Mouse (Mus musculus): ENCODE results near the gene Pias3. TPM values are rescaled to one million over a fixed set of nuclear protein-coding genes. Genes with fewer than 3 reads are reported as not detected.
A peak's percentile ranks its signal among the peaks of the same experiment; 100 is the strongest.
"Not testable (repeated sequence)": the region's sequence is repeated elsewhere in the genome, so short reads cannot be mapped to it uniquely, and the experiment has no call there.

Gene Pias3
- polyA plus RNA-seq, 1 experiment from 2014 or later = 47.0 TPM

- no peak overlapping the region for H3K4me2 ChIP-seq (replicated peaks)
Measured at GRCm38 (mm10) chr3:96673514-96673913, 22.7 kb upstream of the Pias3 start.

DNA sequence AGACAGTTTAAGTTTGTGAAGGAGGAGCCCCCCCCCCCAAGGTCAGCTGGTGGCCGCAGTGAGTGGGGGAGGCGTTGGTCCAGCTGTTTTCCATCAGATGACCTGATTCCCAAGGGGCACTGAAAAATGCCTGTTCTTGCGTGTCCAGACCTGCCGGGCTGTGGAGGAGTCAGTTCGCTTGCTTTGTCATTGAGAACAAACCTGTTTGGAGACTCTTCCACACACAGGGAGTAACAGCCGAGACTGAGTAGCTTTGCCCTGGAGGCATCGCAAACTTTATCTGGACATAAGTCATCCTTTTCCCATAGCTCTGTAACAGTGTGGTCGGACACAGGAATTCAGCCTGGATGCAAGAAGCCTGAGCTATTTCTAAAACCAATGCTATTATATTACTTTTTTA, 21.7 kb upstream of the Pias3 start:
- H3K9me3 ChIP-seq = no peaks in the 10 kb centered on the region

More at GRCm38 (mm10) chr3:96673514-96673913, 22.7 kb upstream of the Pias3 start:
- ATAC-seq (ENCODE audit: low FRiP score, low read depth) = no peak
- H3K4me1 ChIP-seq = peaks cover 11% of the 10 kb centered on the region; the same call in 1 of the 2 replicates
- H3K27me3 ChIP-seq = peaks cover 17% of the 10 kb centered on the region
- no peaks in the 10 kb centered on the region for H3K9me3 ChIP-seq
- WGBS = 70% methylated on average over 4 of the region's 4 CpGs
- no peaks in the 10 kb centered on the region for H3K36me3 ChIP-seq
- no peak overlapping the region for H3K27ac ChIP-seq (replicated peaks)
- H3K4me3 ChIP-seq = no peak overlapping the region
- H3K9ac ChIP-seq (replicated peaks) = no peak overlapping the region

DNA sequence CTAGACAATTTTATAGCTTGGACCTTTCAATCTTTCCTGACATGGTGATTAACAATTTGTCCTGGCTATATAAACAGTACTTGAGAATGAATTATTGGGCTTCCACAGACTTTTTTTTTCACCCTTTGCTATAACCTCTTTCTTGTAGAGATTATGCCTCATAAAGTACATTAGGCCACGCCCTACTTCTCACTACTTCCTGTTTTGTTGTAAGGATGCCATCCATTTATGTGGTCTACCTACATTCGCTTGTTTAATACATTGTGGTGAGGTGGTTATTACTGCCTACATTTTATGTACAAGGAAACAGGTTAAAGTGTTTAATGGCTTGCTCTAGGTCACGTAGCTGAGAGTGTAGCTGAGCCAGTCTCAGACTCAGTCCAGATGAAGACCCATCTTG, 21.0 kb upstream of the Pias3 start:
- H3K27ac ChIP-seq (replicated peaks) = no peak overlapping the region
- no peaks in the 10 kb centered on the region for H3K9me3 ChIP-seq
- no peak overlapping the region for H3K4me3 ChIP-seq
- H3K9ac ChIP-seq (replicated peaks) = no peak overlapping the region
- WGBS = 87% methylated on average over 3 of the region's 3 CpGs
- no peak for ATAC-seq (ENCODE audit: low FRiP score, low read depth)
- H3K36me3 ChIP-seq = no peaks in the 10 kb centered on the region
- peaks cover 10% of the 10 kb centered on the region; the same call in 1 of the 2 replicates for H3K4me1 ChIP-seq
- peaks cover 31% of the 10 kb centered on the region for H3K27me3 ChIP-seq
- H3K4me2 ChIP-seq (replicated peaks) = no peak overlapping the region

More for the DNA sequence above, 21.7 kb upstream of the Pias3 start:
- Histone ChIP-seq H3K4me2 (replicated peaks) (no peak overlapping the region), H3K4me3 (no peak overlapping the region), H3K27ac (replicated peaks) (no peak overlapping the region), H3K36me3 (no peaks in the 10 kb centered on the region), H3K27me3 (peaks cover 24% of the 10 kb centered on the region), H3K4me1 (peaks cover 11% of the 10 kb centered on the region; the same call in 1 of the 2 replicates), H3K9ac (replicated peaks) (no peak overlapping the region)
- no peak for ATAC-seq (ENCODE audit: low FRiP score, low read depth)
- WGBS = 59% methylated on average over 8 of the region's 8 CpGs

DNA sequence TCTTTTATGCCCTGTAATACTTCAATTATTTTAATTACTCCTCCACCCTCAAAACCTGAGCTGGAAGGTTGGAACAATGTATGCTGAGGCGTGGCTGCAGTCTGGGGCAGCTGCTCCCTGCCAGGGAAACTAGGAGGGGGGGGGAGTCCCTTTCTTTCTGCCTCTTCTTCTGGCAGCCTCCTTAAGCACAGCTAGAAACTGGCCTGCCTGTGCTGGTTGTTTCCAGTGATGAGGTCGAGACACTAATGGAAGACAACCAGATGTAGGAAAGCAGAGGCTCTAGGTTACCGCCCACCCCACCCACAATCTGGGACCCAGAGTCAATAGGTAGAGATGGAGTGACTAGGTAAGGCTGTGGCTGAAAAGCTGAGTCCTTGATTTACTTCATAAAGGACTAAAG, 20.5 kb upstream of the Pias3 start:
- whole genome bisulfite sequencing = 31% methylated on average over 3 of the region's 3 CpGs
- Histone ChIP-seq H3K36me3 (no peaks in the 10 kb centered on the region), H3K4me3 (no peak overlapping the region)

DNA sequence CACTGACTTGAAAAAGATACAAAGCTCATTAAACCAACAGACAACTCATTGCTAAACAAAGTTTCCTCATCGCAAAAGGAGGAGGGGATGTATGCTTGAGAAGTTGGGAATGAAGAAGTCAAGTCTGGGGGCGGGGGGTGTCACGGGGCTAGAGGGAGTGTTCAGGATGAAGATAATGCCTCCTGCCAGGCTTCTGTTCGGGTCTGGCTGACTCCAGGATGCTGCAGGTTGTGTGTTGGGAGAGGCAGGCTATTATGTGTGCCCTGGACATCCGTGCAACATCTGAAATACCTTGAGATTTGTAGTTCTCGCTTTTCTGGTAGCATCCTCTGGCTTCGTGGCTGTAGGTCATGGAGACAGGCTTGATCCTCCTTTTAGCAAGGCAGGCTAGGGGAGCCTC, 17.7 kb upstream of the Pias3 start:
- no peak overlapping the region for H3K9ac ChIP-seq (replicated peaks)
- ATAC-seq (ENCODE audit: low FRiP score, low read depth) = no peak
- H3K4me1 ChIP-seq = peaks cover 6% of the 10 kb centered on the region; the same call in 1 of the 2 replicates
- no peak overlapping the region for H3K4me2 ChIP-seq (replicated peaks)
- no peak overlapping the region for H3K27ac ChIP-seq (replicated peaks)
- H3K9me3 ChIP-seq = no peaks in the 10 kb centered on the region
- 70% methylated on average over 7 of the region's 7 CpGs for WGBS
- peaks cover 39% of the 10 kb centered on the region for H3K27me3 ChIP-seq
- H3K36me3 ChIP-seq = no peaks in the 10 kb centered on the region
- no peak overlapping the region for H3K4me3 ChIP-seq

More for the DNA sequence above, 20.5 kb upstream of the Pias3 start:
- no peaks in the 10 kb centered on the region for H3K9me3 ChIP-seq
- peaks cover 31% of the 10 kb centered on the region for H3K27me3 ChIP-seq
- no peak for ATAC-seq (ENCODE audit: low FRiP score, low read depth)
- no peak overlapping the region for H3K9ac ChIP-seq (replicated peaks)
- H3K4me2 ChIP-seq (replicated peaks) = no peak overlapping the region
- H3K27ac ChIP-seq (replicated peaks) = no peak overlapping the region
- H3K4me1 ChIP-seq = peaks cover 6% of the 10 kb centered on the region; the same call in 1 of the 2 replicates

DNA sequence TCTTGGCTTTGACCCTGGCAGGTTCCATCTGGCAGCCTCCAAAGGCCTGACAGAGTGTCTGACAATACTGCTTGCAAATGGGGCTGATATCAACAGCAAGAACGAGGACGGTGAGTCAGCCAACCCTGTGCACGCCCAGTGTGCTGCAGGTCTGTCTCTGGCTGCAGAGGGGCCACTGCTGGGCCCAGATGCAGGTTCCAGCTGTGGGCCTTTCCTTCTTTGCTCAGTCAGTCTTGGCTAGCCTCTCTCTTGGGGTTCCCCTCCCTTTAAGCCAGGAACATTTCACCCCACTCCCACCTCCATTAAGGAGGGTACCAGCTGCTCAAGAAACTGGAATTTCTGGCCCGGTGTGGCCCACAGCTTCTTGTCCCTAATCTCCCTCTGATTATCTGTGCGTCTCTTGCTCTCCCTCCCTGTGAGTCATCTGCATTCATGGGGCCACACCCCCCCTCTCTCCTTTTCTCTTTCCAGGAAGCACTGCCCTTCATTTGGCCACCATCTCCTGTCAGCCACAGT, 17.0 kb upstream of the Pias3 start:
- no peak overlapping the region for H3K4me2 ChIP-seq (replicated peaks)
- 14% methylated on average over 5 of the region's 5 CpGs for WGBS
- H3K36me3 ChIP-seq = no peaks in the 10 kb centered on the region
- peaks cover 46% of the 10 kb centered on the region for H3K27me3 ChIP-seq
- H3K27ac ChIP-seq (replicated peaks) = no peak overlapping the region
- H3K9me3 ChIP-seq = no peaks in the 10 kb centered on the region
- no peak for ATAC-seq (ENCODE audit: low FRiP score, low read depth)
- peaks cover 6% of the 10 kb centered on the region; the same call in 1 of the 2 replicates for H3K4me1 ChIP-seq
- no peak overlapping the region for H3K9ac ChIP-seq (replicated peaks)
- no peak overlapping the region for H3K4me3 ChIP-seq

- peaks cover 58% of the 10 kb centered on the region for H3K27me3 ChIP-seq
Measured at GRCm38 (mm10) chr3:96680269-96680956, 15.8 kb upstream of the Pias3 start.

GRCm38 (mm10) chr3:96683496-96683895, 12.7 kb upstream of the Pias3 start:
- H3K4me3 ChIP-seq = no peak overlapping the region
- no peaks in the 10 kb centered on the region; the same call in 1 of the 2 replicates for H3K4me1 ChIP-seq
- H3K27ac ChIP-seq (replicated peaks) = no peak overlapping the region
- WGBS = 94% methylated on average over 3 of the region's 3 CpGs
- H3K27me3 ChIP-seq = peaks cover 57% of the 10 kb centered on the region
- H3K9me3 ChIP-seq = no peaks in the 10 kb centered on the region
- ATAC-seq (ENCODE audit: low FRiP score, low read depth) = no peak
- no peaks in the 10 kb centered on the region for H3K36me3 ChIP-seq
- no peak overlapping the region for H3K9ac ChIP-seq (replicated peaks)
- H3K4me2 ChIP-seq (replicated peaks) = no peak overlapping the region

More at GRCm38 (mm10) chr3:96680269-96680956, 15.8 kb upstream of the Pias3 start:
- H3K4me1 ChIP-seq = peaks cover 6% of the 10 kb centered on the region
- H3K9me3 ChIP-seq = no peaks in the 10 kb centered on the region
- no peak overlapping the region for H3K4me2 ChIP-seq (replicated peaks)
- no peak overlapping the region for H3K27ac ChIP-seq (replicated peaks)
- WGBS = 17% methylated on average over 12 of the region's 12 CpGs
- H3K4me3 ChIP-seq = no peak overlapping the region
- H3K36me3 ChIP-seq = no peaks in the 10 kb centered on the region
- no peak for ATAC-seq (ENCODE audit: low FRiP score, low read depth)
- no peak overlapping the region for H3K9ac ChIP-seq (replicated peaks)

- 62% methylated on average over 17 of the region's 17 CpGs for WGBS
- H3K27ac ChIP-seq (replicated peaks) = no peak overlapping the region
- peaks cover under 1% of the 10 kb centered on the region for H3K4me1 ChIP-seq
- ATAC-seq (ENCODE audit: low FRiP score, low read depth) = no peak
- no peak overlapping the region; the same call in 1 of the 2 replicates for H3K9ac ChIP-seq (replicated peaks)
- peaks cover 58% of the 10 kb centered on the region for H3K27me3 ChIP-seq
- no peak overlapping the region for H3K4me3 ChIP-seq
- no peaks in the 10 kb centered on the region for H3K9me3 ChIP-seq
- no peaks in the 10 kb centered on the region for H3K36me3 ChIP-seq
- peak overlapping the region; percentile 34 for H3K4me2 ChIP-seq (replicated peaks)
Measured at GRCm38 (mm10) chr3:96684151-96684821, 11.9 kb upstream of the Pias3 start.

DNA sequence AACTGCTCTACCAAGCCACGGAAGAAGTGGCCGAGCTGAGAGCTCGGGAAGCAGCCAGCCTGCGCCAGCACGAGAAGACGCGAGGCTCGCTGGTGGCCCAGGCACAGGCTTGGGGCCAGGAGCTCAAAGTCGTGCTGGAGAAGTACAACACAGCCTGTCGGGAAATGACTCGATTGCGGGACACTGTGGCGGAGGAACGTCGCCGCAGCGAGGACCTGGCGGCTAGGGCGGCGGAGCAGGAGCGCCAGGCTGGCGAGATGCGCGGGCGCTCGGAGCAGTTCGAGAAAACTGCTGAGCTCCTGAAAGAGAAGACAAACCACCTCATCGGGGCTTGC, 11.4 kb upstream of the Pias3 start:
- Histone ChIP-seq H3K36me3 (no peaks in the 10 kb centered on the region), H3K4me3 (no peak overlapping the region), H3K27me3 (peaks cover 56% of the 10 kb centered on the region), H3K9me3 (no peaks in the 10 kb centered on the region), H3K4me1 (peaks cover 5% of the 10 kb centered on the region), H3K9ac (replicated peaks) (no peak overlapping the region; the same call in 1 of the 2 replicates), H3K27ac (replicated peaks) (no peak overlapping the region), H3K4me2 (replicated peaks) (peak overlapping the region; percentile 34)
- no peak for ATAC-seq (ENCODE audit: low FRiP score, low read depth)
- 46% methylated on average over 28 of the region's 28 CpGs for WGBS

DNA sequence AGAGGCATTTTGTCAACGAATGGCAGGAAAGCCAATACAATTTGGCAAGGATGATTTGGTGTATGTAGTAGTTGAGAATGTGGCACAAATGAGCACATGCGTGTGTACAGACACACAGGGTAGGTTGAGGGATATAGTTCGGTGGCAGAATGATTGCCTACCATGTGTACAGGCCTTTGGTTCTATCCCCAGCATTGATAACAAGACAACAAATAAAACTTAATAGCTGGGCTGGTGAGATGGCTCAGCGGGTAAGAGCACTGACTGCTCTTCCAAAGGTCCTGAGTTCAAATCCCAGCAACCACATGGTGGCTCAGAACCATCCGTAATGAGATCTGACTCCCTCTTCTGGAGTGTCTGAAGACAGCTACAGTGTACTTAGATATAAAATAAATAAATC, 10.1 kb upstream of the Pias3 start:
- Histone ChIP-seq H3K4me1 (peaks cover 12% of the 10 kb centered on the region), H3K27me3 (peaks cover 43% of the 10 kb centered on the region)
- H3K9ac ChIP-seq (replicated peaks); H3K27ac ChIP-seq (replicated peaks); H3K4me2 ChIP-seq (replicated peaks); H3K36me3 ChIP-seq; H3K4me3 ChIP-seq; ATAC-seq (ENCODE audit: low FRiP score, low read depth); H3K9me3 ChIP-seq: not testable (repeated sequence)
- WGBS = 92% methylated on average over 5 of the region's 5 CpGs

DNA sequence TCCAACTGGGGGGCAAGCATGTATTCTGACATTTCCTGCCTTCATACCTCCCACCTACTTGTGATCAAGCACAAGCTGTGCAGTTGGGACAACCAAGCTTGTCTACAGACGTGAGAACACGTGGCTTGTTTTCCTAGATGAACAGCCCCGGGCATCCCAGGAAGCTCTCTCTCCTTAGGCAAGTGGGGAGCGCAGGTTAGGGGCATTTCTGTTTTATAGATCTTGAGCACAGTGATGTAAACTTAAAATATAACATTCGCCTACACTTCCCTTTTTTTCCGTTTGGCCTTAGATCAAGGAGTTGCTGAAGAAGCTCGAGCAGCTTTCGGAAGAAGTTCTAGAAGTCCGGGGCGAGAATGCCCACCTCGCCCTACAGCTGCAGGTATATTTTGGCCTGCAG, 7.3 kb upstream of the Pias3 start:
- no peaks in the 10 kb centered on the region for H3K36me3 ChIP-seq
- WGBS = 85% methylated on average over 11 of the region's 11 CpGs

More for the DNA sequence above, 7.3 kb upstream of the Pias3 start:
- Histone ChIP-seq H3K4me3 (no peak overlapping the region), H3K27ac (replicated peaks) (no peak overlapping the region), H3K9ac (replicated peaks) (no peak overlapping the region), H3K4me2 (replicated peaks) (no peak overlapping the region), H3K4me1 (peaks cover 12% of the 10 kb centered on the region), H3K27me3 (peaks cover 27% of the 10 kb centered on the region), H3K9me3 (no peaks in the 10 kb centered on the region)
- no peak for ATAC-seq (ENCODE audit: low FRiP score, low read depth)
